In the genomic region with DNA sequence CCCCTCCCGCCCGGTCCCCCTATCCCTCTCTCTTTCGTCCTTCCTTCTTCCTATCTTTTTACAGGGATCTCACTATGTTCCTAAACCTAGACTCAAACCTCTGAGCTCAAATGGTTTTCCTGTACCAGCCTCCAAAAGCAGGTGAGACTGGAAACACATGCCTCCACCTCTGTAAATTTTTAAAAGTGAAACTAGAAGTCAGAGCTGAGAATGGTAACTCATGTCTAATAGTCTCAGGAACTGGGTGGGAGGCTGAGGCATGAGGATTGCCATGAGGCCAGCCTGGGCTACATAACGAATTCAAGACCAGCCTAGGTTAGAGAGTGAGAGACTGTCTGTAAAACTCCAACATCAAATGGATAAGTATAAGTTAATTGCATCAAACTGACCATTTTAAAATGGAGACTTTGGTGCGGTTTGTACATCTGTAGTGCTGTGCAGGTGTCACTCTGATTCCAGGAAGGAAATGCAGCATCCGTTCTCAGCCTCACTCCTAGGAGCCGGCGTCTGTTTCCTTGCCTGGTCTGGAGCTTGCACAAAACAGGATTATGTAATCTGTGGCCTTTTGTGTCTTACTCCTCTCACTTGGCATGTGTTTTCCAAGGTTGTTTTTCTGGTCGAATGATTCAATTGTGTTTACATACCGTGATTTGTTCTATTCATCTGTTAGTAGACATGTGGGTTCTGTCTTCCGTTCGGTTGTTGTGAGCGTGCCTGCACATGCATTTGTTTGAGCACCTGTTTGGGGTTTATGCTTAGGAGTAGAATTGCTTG, we compare ENCODE assay signal across 9 mouse cellular contexts. TPM values are rescaled to one million over a fixed set of nuclear protein-coding genes. Genes with fewer than 3 reads are reported as not detected.
DNase-seq lines count a peak whose midpoint lies in the region; ATAC-seq and TF ChIP-seq lines count a peak whose summit lies in the region.
"Had no signal": no experiment of that assay in that cellular context is flagged by ENCODE, and none has a peak within 500 bp of the region (broad histone marks: within the 10 kb centered on the region; RNA-seq: fewer than 3 reads in every experiment).

No protein-coding gene starts in this region.

- H3K4me3 ChIP-seq in intestine, embryonic 14.5 days (ENCODE audit: low read depth, low read length): no peak overlapping the region
- no peak overlapping the region for H3K4me3 ChIP-seq in intestine, embryonic 16.5 days (ENCODE audit: low read length)
- H3K4me3 ChIP-seq in kidney, postnatal 0 days (replicated peaks; ENCODE audit: low read depth, low read length): no peak overlapping the region
- H3K4me3 ChIP-seq in neural tube, embryonic 15.5 days (replicated peaks): no peak overlapping the region
- no peak overlapping the region for H3K4me3 ChIP-seq in hindbrain, postnatal 0 days (ENCODE audit: low read length)
- H3K4me3 ChIP-seq: lung, embryonic 15.5 days had no signal

- no peak for TF ChIP-seq POLR2A in brain, embryonic 14.5 days (IDR thresholded peaks at IDR 0.05; ENCODE audit: borderline replicate concordance, extremely low read depth, insufficient read depth, insufficient read length, poor library complexity, severe bottlenecking)

- no peak for TF ChIP-seq CTCF in brain, embryonic 14.5 days (IDR thresholded peaks at IDR 0.05; ENCODE audit: borderline replicate concordance, extremely low read depth, insufficient read depth, insufficient read length)
- no peak for TF ChIP-seq CTCF in kidney, postnatal 0 days (IDR thresholded peaks at IDR 0.05; ENCODE audit: low read depth)
- no peak for TF ChIP-seq CTCF in hindbrain, postnatal 0 days (IDR thresholded peaks at IDR 0.05; ENCODE audit: low read depth)

- no peak for ATAC-seq in intestine, embryonic 14.5 days (replicated peaks; ENCODE audit: low FRiP score, low TSS enrichment, low read depth)
- ATAC-seq in intestine, embryonic 16.5 days: no peak
- no peak for ATAC-seq in kidney, postnatal 0 days (replicated peaks; ENCODE audit: low FRiP score, low read depth)
- ATAC-seq in neural tube, embryonic 15.5 days (ENCODE audit: low FRiP score): no peak
- ATAC-seq in hindbrain, postnatal 0 days: no peak

- WGBS in intestine, embryonic 14.5 days: 80% methylated on average over 13 of the region's 13 CpGs
- 75% methylated on average over 13 of the region's 13 CpGs for WGBS in intestine, embryonic 16.5 days
- 77% methylated on average over 13 of the region's 13 CpGs for WGBS in kidney, postnatal 0 days
- WGBS in neural tube, embryonic 15.5 days: 66% methylated on average over 13 of the region's 13 CpGs
- WGBS in hindbrain, postnatal 0 days: 60% methylated on average over 13 of the region's 13 CpGs

- no peaks in the 10 kb centered on the region for H3K27me3 ChIP-seq in intestine, embryonic 14.5 days (replicated peaks; ENCODE audit: control insufficient read depth, insufficient read depth, low read length)
- no peaks in the 10 kb centered on the region for H3K27me3 ChIP-seq in intestine, embryonic 16.5 days (replicated peaks; ENCODE audit: control insufficient read depth, insufficient read depth, low read length)
- H3K27me3 ChIP-seq in kidney, postnatal 0 days (ENCODE audit: insufficient read depth, low read length): no peaks in the 10 kb centered on the region
- H3K27me3 ChIP-seq in neural tube, embryonic 15.5 days (replicated peaks): no peaks in the 10 kb centered on the region
- no peaks in the 10 kb centered on the region for H3K27me3 ChIP-seq in hindbrain, postnatal 0 days (ENCODE audit: insufficient read depth, low read length)
- H3K27me3 ChIP-seq: lung, embryonic 15.5 days had no signal

- H3K27ac ChIP-seq in intestine, embryonic 14.5 days (ENCODE audit: low read depth): no peak overlapping the region
- H3K27ac ChIP-seq in intestine, embryonic 16.5 days (ENCODE audit: low read length): no peak overlapping the region
- no peak overlapping the region for H3K27ac ChIP-seq in kidney, postnatal 0 days
- H3K27ac ChIP-seq in neural tube, embryonic 15.5 days (replicated peaks): no peak overlapping the region
- no peak overlapping the region for H3K27ac ChIP-seq in hindbrain, postnatal 0 days
- H3K27ac ChIP-seq: lung, embryonic 15.5 days had no signal

- no peak overlapping the region for H3K9ac ChIP-seq in intestine, embryonic 14.5 days (ENCODE audit: low read length)
- no peak overlapping the region for H3K9ac ChIP-seq in intestine, embryonic 16.5 days (ENCODE audit: low read depth, low read length)
- no peak overlapping the region for H3K9ac ChIP-seq in kidney, postnatal 0 days (ENCODE audit: low read depth, low read length)
- no peak overlapping the region for H3K9ac ChIP-seq in neural tube, embryonic 15.5 days (replicated peaks)
- H3K9ac ChIP-seq in hindbrain, postnatal 0 days (replicated peaks; ENCODE audit: low read length): no peak overlapping the region
- H3K9ac ChIP-seq: lung, embryonic 15.5 days had no signal

- no peaks in the 10 kb centered on the region for H3K4me1 ChIP-seq in intestine, embryonic 14.5 days (replicated peaks; ENCODE audit: control insufficient read depth, insufficient read depth, low read length)
- no peaks in the 10 kb centered on the region for H3K4me1 ChIP-seq in intestine, embryonic 16.5 days (ENCODE audit: control insufficient read depth, insufficient read depth, low read length)
- H3K4me1 ChIP-seq in kidney, postnatal 0 days (replicated peaks; ENCODE audit: insufficient read depth, low read length): no peaks in the 10 kb centered on the region
- no peaks in the 10 kb centered on the region for H3K4me1 ChIP-seq in neural tube, embryonic 15.5 days
- no peaks in the 10 kb centered on the region for H3K4me1 ChIP-seq in hindbrain, postnatal 0 days (ENCODE audit: insufficient read depth, low read length)

- H3K4me2 ChIP-seq in intestine, embryonic 14.5 days (ENCODE audit: low read length): no peak overlapping the region
- H3K4me2 ChIP-seq in intestine, embryonic 16.5 days (ENCODE audit: low read depth, low read length): no peak overlapping the region
- no peak overlapping the region for H3K4me2 ChIP-seq in kidney, postnatal 0 days (ENCODE audit: low read length)
- H3K4me2 ChIP-seq in neural tube, embryonic 15.5 days: no peak overlapping the region
- H3K4me2 ChIP-seq in hindbrain, postnatal 0 days (ENCODE audit: low read depth, low read length): no peak overlapping the region
- H3K4me2 ChIP-seq: lung, embryonic 15.5 days had no signal

- DNase-seq in intestine, embryonic 14.5 days (ENCODE audit: low spot score): peak; percentile 25
- DNase-seq in Muller cell, postnatal 12 days (ENCODE audit: inconsistent ontology term): peak; percentile 69
- peak; percentile 40 for DNase-seq in brain, embryonic 14.5 days (ENCODE audit: low read depth)
- DNase-seq in kidney, postnatal 0 days (ENCODE audit: low spot score): peak; percentile 17
- no peak for DNase-seq in ovary, postnatal 36 days (ENCODE audit: low spot score)
- DNase-seq in hindbrain, postnatal 0 days (ENCODE audit: low spot score): no peak

- 0 out of 2 replicates have a peak, but pooled peaks cover 4% of the 10 kb centered on the region for H3K9me3 ChIP-seq in intestine, embryonic 14.5 days (ENCODE audit: control insufficient read depth, low read length)
- 0 out of 2 replicates have a peak, but pooled peaks cover 3% of the 10 kb centered on the region for H3K9me3 ChIP-seq in intestine, embryonic 16.5 days (ENCODE audit: control insufficient read depth, low read length)
- H3K9me3 ChIP-seq in kidney, postnatal 0 days (replicated peaks; ENCODE audit: low read length): no peaks in the 10 kb centered on the region
- no peaks in the 10 kb centered on the region for H3K9me3 ChIP-seq in neural tube, embryonic 15.5 days (replicated peaks)
- H3K9me3 ChIP-seq in hindbrain, postnatal 0 days (ENCODE audit: low read length): no peaks in the 10 kb centered on the region
- H3K9me3 ChIP-seq: lung, embryonic 15.5 days had no signal

- H3K36me3 ChIP-seq in intestine, embryonic 14.5 days (ENCODE audit: control insufficient read depth, insufficient read depth, low read length): no peaks in the 10 kb centered on the region
- no peaks in the 10 kb centered on the region for H3K36me3 ChIP-seq in intestine, embryonic 16.5 days (ENCODE audit: control insufficient read depth, insufficient read depth, low read length)
- no peaks in the 10 kb centered on the region for H3K36me3 ChIP-seq in kidney, postnatal 0 days (ENCODE audit: insufficient read depth, low read length)
- H3K36me3 ChIP-seq in neural tube, embryonic 15.5 days: no peaks in the 10 kb centered on the region
- H3K36me3 ChIP-seq in hindbrain, postnatal 0 days (ENCODE audit: insufficient read depth, low read length): no peaks in the 10 kb centered on the region
- H3K36me3 ChIP-seq: lung, embryonic 15.5 days had no signal

RNA-seq across cellular contexts. Expression of gene Mnat1, which starts 39.1 kb away (rescaled TPM):
- polyA plus RNA-seq in intestine, embryonic 14.5 days (2014; fragmentation: Nextera tagmentation; extraction: Ambion mirVana): 31.0 and 34.4 TPM in 2 replicates
- 21.0 and 21.1 TPM in 2 replicates for polyA plus RNA-seq in intestine, embryonic 16.5 days (2015; fragmentation: Nextera tagmentation; extraction: Ambion mirVana)
- 13.8 and 15.4 TPM in 2 replicates for polyA plus RNA-seq in brain, embryonic 14.5 days (2012; rRNA removed)
- 38.0 and 38.1 TPM in 2 replicates for polyA plus RNA-seq in kidney, postnatal 0 days (2015; fragmentation: Nextera tagmentation; extraction: Ambion mirVana)
- polyA plus RNA-seq in neural tube, embryonic 15.5 days (2015; fragmentation: Nextera tagmentation; extraction: Ambion mirVana): 17.0 and 21.4 TPM in 2 replicates
- 14.6 and 17.4 TPM in 2 replicates for total RNA-seq in hindbrain, postnatal 0 days (2014; rRNA removed)
- 17.6 and 18.2 TPM in 2 replicates for polyA plus RNA-seq in hindbrain, postnatal 0 days (2015; fragmentation: Nextera tagmentation; extraction: Ambion mirVana)

RNA-seq across cellular contexts. Expression of gene Six4, which starts 49.3 kb away (rescaled TPM):
- 0.74 and 0.83 TPM in 2 replicates for polyA plus RNA-seq in intestine, embryonic 14.5 days (2014; fragmentation: Nextera tagmentation; extraction: Ambion mirVana)
- polyA plus RNA-seq in intestine, embryonic 16.5 days (2015; fragmentation: Nextera tagmentation; extraction: Ambion mirVana): 0.20 and 0.24 TPM in 2 replicates
- polyA plus RNA-seq in brain, embryonic 14.5 days (2012; rRNA removed): 0.74 and 0.75 TPM in 2 replicates
- 2.2 and 2.7 TPM in 2 replicates for polyA plus RNA-seq in kidney, postnatal 0 days (2015; fragmentation: Nextera tagmentation; extraction: Ambion mirVana)
- polyA plus RNA-seq in neural tube, embryonic 15.5 days (2015; fragmentation: Nextera tagmentation; extraction: Ambion mirVana): 0.54 and 1.3 TPM in 2 replicates
- total RNA-seq in hindbrain, postnatal 0 days (2014; rRNA removed): 1.6 and 1.8 TPM in 2 replicates
- 0.15 and 0.26 TPM in 2 replicates for polyA plus RNA-seq in hindbrain, postnatal 0 days (2015; fragmentation: Nextera tagmentation; extraction: Ambion mirVana)

Comparison
In these comparisons a context has a peak if more than half of its experiments do, and no peak if none do; other contexts are left out.
1. DNase-seq: peak in intestine, embryonic 14.5 days (single experiment), Muller cell, postnatal 12 days (single experiment), brain, embryonic 14.5 days (single experiment) and kidney, postnatal 0 days (single experiment); none in ovary, postnatal 36 days (single experiment) and hindbrain, postnatal 0 days (single experiment).